Mouse (Mus musculus): ENCODE data around the gene Greb1.

- TF ChIP-seq POLR2A (IDR thresholded peaks at IDR 0.05; ENCODE audit: insufficient read depth, low read depth, low read length) (no peak), CTCF (IDR thresholded peaks at IDR 0.05; ENCODE audit: insufficient read depth, low read depth, low read length) (no peak)
These were observed 10.2 kb downstream of the Greb1 start for GRCm38 (mm10) chr12:16790456-16790855.
